Mouse (Mus musculus) limb, embryonic 11.5 days (tissue): ENCODE data around the gene AA986860. TPM values are rescaled to one million over a fixed set of nuclear protein-coding genes. Genes with fewer than 3 reads are reported as not detected.

Source experiments
- ATAC-seq: fragments of 200-750 bp; cut with Nextera tagmentation; 2 replicates; pipeline ENCODE4 v1.8.0; 2017; ENCODE audit warnings: low read depth; ENCODE audit not compliant: insufficient number of reproducible peaks, low FRiP score, low TSS enrichment
- DNase-seq: peaks from one replicate; pipeline ENCODE4 v3.0.0-alpha.2; 2015; ENCODE audit warnings: low spot score
- H3K27ac ChIP-seq: fragments of 300-500 bp; sonication (generic); replicated peaks from 2 replicates; pipeline ENCODE4 v1.5.1; 2014; ENCODE audit warnings: low read depth, mild to moderate bottlenecking, low read length
- H3K27me3 ChIP-seq: fragments of 300-500 bp; sonication (generic); 2 replicates; pipeline ENCODE4 v1.6.1; 2014; ENCODE audit warnings: mild to moderate bottlenecking, low read length, mixed read lengths; ENCODE audit not compliant: control insufficient read depth, insufficient read depth
- H3K36me3 ChIP-seq: fragments of 300-500 bp; sonication (generic); 2 replicates; pipeline ENCODE4 v1.6.1; 2014; ENCODE audit warnings: mild to moderate bottlenecking, low read length, moderate library complexity, mixed read lengths; ENCODE audit not compliant: control insufficient read depth, insufficient read depth
- H3K4me1 ChIP-seq: fragments of 300-500 bp; sonication (generic); 2 replicates; pipeline ENCODE4 v1.6.1; 2014; ENCODE audit warnings: low read length, mixed read lengths; ENCODE audit not compliant: control insufficient read depth, insufficient read depth
- H3K4me2 ChIP-seq: fragments of 300-500 bp; sonication (generic); 2 replicates; pipeline ENCODE4 v1.6.1; 2014; ENCODE audit warnings: low read depth, mild to moderate bottlenecking, moderate library complexity; ENCODE audit not compliant: severe bottlenecking
- H3K4me3 ChIP-seq: fragments of 300-500 bp; sonication (generic); 2 replicates; pipeline ENCODE4 v1.5.1; 2014; ENCODE audit warnings: low read depth, low read length
- H3K9ac ChIP-seq: fragments of 300-500 bp; sonication (generic); 2 replicates; pipeline ENCODE4 v1.6.1; 2014; ENCODE audit warnings: mild to moderate bottlenecking, low read length
- H3K9me3 ChIP-seq: fragments of 300-500 bp; sonication (generic); 2 replicates; pipeline ENCODE4 v1.6.1; 2016; ENCODE audit warnings: low read length; ENCODE audit not compliant: control insufficient read depth
- WGBS: fragments of 180-500 bp; shearing (Covaris S2); extraction: QIAGEN DNeasy Blood & Tissue Kit; methylation state at CpG from one replicate; pipeline ENCODE4 v1.1.7; 2014; 5-methylcytosine and 5-hydroxymethylcytosine counted together
- polyA plus RNA-seq: library from polyadenylated mRNA; unstranded; fragments of >200 nt; fragmentation: Nextera tagmentation; extraction: Ambion mirVana; gene quantifications from 2 replicates; pipeline ENCODE4 v1.2.1, GENCODE M21; 2014

Gene AA986860
- polyA plus RNA-seq: 0.34 and 0.59 TPM in 2 replicates

DNA sequence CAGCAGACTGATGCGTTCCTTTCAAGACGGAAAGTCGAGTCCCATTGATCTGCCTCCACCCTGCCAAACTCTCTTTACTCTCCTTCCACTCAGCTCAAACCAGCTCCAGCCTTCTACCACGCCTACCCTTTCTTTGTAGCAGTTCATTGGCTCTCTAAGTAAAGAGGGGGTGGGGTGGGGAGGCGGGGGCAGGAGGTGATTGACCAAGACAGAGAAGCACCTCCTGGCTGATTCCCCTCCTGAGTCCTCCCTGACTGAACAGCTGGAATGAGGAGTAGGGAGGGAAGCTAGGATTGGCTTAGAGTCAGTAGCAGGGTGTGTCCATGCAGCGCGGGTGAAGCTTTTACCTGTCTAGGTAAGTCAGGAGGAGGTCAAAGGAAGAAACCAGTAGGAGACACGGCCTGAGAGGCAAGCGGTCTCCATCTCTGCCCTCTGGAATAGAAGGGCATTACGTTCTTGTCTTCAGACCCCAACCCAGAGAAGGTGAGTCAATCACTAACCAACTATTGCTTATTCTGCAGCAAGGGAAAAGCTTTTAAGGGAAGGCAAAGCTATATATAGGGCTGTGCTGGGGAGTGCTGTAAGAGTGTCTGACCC is at the start of gene AA986860:
Gene AA986860, plus strand, starts transcription at position 236 of the 597 bp plus-strand sequence.
- DNase-seq (peak; percentile 26), ATAC-seq (peak; percentile 60)
- no peaks in the 10 kb centered on the region for H3K36me3 ChIP-seq
- no peaks in the 10 kb centered on the region for H3K4me1 ChIP-seq
- no peak within 1 kb of the TSS for H3K9ac ChIP-seq
- no peaks in the 10 kb centered on the region for H3K27me3 ChIP-seq
- H3K4me3 ChIP-seq: no peak within 1 kb of the TSS
- H3K27ac ChIP-seq: no peak within 1 kb of the TSS
- H3K9me3 ChIP-seq: no peaks in the 10 kb centered on the region
- H3K4me2 ChIP-seq: no peak within 1 kb of the TSS
- WGBS: 4% methylated on average over 10 of the region's 10 CpGs

DNA sequence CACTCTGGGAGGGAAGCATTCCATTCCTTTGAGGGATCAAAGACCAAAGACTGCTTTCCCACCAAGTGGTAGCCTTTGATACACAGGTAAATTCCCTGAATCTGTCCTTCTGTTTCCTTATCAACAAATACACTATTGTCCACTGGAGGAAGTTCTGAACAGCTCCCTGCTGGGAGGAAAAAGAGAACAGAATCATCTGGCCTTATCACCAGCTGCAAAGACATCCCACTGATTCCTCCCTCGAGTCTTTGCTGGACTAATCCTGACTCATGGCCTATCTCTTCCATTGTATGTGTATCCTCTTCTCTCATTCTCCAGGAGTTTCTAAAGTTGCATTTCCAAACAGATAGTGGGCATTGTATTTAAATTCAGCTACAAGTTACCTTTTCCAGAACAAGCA is 47.9 kb upstream of the AA986860 start:
- H3K9ac ChIP-seq: no peak overlapping the region
- no peak for ATAC-seq
- no peak overlapping the region for H3K4me2 ChIP-seq
- no peaks in the 10 kb centered on the region for H3K27me3 ChIP-seq
- no peaks in the 10 kb centered on the region for H3K36me3 ChIP-seq
- 79% methylated on average over 1 of the region's 1 CpGs for WGBS
- no peak overlapping the region for H3K4me3 ChIP-seq
- no peak for DNase-seq
- no peaks in the 10 kb centered on the region for H3K9me3 ChIP-seq
- H3K27ac ChIP-seq: no peak overlapping the region
- H3K4me1 ChIP-seq: 0 out of 2 replicates have a peak, but pooled peaks cover 3% of the 10 kb centered on the region

DNA sequence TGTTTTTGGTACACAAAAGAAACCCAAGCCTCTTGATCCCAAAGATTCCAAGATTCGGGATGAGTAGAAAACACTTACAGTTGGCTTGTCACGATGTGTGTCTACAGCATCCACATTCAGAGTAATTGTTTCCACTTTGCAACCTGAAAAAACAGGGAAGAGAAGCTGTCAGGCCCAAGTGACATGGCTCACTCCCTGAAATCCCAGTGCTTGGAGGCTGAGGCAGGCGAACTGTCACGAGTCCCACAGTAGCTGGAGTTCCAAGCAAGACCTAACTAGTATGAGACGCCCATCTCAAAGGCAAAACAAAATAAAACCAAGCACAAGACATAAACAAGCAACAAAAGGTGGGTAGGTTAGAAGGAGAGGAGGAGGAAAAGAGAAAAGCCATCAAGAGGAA is 33.2 kb upstream of the AA986860 start:
- Histone ChIP-seq H3K27me3 (no peaks in the 10 kb centered on the region), H3K9ac (no peak overlapping the region), H3K36me3 (peaks cover 3% of the 10 kb centered on the region; the same call in 1 of the 2 replicates), H3K4me3 (no peak overlapping the region), H3K27ac (no peak overlapping the region), H3K4me1 (no peaks in the 10 kb centered on the region), H3K9me3 (no peaks in the 10 kb centered on the region), H3K4me2 (no peak overlapping the region)
- DNase-seq: no peak
- WGBS: 87% methylated on average over 5 of the region's 5 CpGs
- no peak for ATAC-seq

DNA sequence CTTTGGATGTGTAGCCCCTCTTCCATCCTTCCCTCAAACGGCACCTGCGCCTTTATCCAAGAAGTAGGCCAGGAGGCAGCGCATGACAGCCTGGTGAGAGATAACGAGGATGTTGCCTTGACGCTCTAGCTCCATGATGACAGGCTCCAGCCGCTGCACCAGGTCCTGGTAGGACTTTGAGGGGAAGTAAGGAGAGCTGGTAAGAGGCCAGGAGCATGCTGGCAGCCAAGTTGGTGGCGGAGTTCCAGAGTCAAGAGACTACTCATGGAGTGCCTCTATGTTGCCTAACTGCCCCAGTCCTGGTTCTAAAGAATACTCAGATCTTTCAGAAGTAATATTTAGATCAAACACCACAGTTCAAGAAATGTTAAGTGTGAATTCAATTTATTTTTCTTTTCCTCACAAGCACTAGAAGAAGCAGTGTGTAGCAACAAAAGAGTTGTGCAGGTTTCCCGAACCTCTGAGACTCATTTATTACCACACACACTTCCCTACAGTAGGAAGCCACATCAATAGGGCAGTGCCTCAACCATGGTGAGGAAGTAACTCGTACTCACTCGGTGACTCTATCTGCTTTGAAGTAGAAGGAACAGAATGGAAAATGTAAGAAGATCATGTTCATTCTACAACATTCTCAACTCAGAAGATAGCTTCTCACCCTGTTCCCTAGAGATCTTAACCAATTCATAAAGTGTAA is 31.7 kb upstream of the AA986860 start:
- Histone ChIP-seq H3K9ac (no peak overlapping the region), H3K4me2 (no peak overlapping the region), H3K4me3 (no peak overlapping the region), H3K36me3 (peaks cover 3% of the 10 kb centered on the region; the same call in 1 of the 2 replicates), H3K4me1 (no peaks in the 10 kb centered on the region), H3K27ac (no peak overlapping the region), H3K9me3 (no peaks in the 10 kb centered on the region), H3K27me3 (no peaks in the 10 kb centered on the region)
- ATAC-seq: no peak
- WGBS: 90% methylated on average over 10 of the region's 10 CpGs
- no peak for DNase-seq

DNA sequence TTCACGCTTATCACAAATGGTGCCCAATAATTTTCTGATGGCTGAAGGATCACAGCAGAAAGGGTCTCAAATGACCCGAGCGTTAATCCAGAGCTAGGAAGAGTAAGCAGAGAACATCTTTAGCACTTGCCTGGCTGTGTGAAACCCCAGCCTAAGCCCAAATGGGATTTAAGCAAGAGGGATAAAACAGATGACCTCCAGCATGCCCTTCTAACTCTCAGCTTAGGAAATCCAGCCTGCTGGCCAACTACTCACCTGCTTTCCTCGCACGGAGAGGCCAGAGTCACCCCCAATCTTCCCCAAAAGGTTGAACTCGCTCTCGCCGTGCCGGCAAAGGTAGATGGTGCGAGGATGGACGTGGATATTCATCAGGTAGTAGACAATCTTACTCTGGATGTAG is 29.8 kb upstream of the AA986860 start:
- DNase-seq (no peak), ATAC-seq (no peak)
- Histone ChIP-seq H3K9me3 (no peaks in the 10 kb centered on the region), H3K4me1 (no peaks in the 10 kb centered on the region), H3K4me3 (no peak overlapping the region), H3K9ac (no peak overlapping the region), H3K27ac (no peak overlapping the region), H3K4me2 (no peak overlapping the region), H3K36me3 (peaks cover 3% of the 10 kb centered on the region; the same call in 1 of the 2 replicates), H3K27me3 (no peaks in the 10 kb centered on the region)
- WGBS: 93% methylated on average over 11 of the region's 11 CpGs

DNA sequence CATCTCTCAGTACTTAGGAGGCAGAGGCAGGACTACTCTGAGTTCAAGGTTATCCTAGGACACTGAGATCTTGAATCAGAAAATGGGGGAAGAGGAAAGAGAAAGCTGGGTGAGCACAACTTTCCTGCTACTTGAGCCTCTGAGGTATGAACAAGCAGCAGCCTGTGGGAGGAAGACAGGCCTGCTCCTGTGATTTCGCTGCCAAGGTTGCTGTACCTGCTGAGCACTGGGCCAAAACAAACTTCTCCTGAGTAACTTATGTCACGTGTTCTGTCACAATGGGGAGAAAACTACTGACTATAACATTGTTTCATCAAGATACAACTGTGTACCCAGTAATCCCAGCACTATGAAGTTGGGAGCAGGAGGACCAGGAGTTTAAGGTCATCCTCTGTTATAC is 28.2 kb upstream of the AA986860 start:
- H3K9me3 ChIP-seq: no peaks in the 10 kb centered on the region
- H3K4me3 ChIP-seq: no peak overlapping the region
- WGBS: 80% methylated on average over 2 of the region's 2 CpGs
- no peaks in the 10 kb centered on the region for H3K4me1 ChIP-seq
- no peak for DNase-seq
- H3K4me2 ChIP-seq: no peak overlapping the region
- no peaks in the 10 kb centered on the region for H3K27me3 ChIP-seq
- ATAC-seq: no peak
- H3K27ac ChIP-seq: no peak overlapping the region
- H3K36me3 ChIP-seq: peaks cover 3% of the 10 kb centered on the region; the same call in 1 of the 2 replicates
- no peak overlapping the region for H3K9ac ChIP-seq

DNA sequence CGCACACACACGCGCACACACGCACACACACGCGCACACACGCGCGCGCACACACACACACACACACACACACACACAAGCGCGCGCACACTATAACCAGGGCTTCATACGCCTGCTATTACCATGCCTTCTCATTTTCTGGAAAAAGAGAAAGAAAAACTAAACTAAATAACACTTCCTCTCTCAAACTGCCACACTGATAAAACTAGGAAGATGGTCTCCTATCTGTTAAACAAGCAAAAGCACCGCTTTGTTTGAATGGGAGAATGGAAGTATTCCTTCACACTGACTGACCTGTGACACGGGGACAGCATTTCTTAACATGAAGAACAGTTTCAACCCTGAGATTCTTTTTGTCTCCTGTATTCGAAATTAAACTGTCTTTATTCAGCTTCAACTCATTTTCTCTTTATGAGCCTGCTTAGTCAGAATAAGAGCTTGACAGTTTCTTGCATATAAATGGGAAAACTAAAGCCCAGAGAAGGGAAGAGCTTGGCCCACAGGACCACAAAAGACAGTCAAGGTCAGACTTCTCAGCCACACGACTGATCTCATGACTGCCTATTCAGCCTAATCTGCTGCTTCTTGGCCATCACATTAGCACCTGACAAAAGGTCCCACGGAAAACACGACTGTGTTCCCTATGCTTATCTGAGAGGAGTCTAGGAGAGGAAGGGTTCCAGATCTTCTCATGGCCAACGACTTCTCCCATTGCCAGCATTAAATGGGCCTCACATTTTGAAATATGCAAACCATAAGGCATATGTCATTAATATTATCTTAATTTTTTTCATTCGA is 21.3 kb upstream of the AA986860 start:
- H3K4me2 ChIP-seq: no peak overlapping the region
- H3K27ac ChIP-seq: no peak overlapping the region
- no peak overlapping the region for H3K9ac ChIP-seq
- DNase-seq (no peak), ATAC-seq (no peak)
- no peaks in the 10 kb centered on the region for H3K9me3 ChIP-seq
- no peaks in the 10 kb centered on the region for H3K27me3 ChIP-seq
- no peaks in the 10 kb centered on the region for H3K36me3 ChIP-seq
- H3K4me3 ChIP-seq: no peak overlapping the region
- H3K4me1 ChIP-seq: no peaks in the 10 kb centered on the region
- WGBS: 89% methylated on average over 22 of the region's 22 CpGs

DNA sequence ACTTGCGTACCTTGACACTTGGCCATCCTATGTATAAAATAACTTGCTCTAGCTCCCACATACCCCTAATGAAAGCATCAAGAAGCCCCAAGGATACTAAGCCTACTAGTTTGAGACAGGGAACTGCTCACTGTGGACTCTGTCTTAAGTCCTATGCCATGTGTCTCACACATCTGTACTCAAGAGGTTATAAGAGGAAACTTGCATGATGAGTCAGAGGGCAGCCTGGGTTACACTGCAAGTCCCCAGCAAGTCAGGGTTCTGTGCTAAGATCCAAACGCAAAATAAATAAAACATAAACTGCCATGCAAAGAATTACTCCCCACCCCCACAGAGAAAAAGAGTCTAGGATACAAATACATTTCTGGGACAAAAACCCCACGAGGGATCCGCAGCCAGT is 17.7 kb upstream of the AA986860 start:
- Histone ChIP-seq H3K9me3 (no peaks in the 10 kb centered on the region), H3K27ac (no peak overlapping the region), H3K4me3 (no peak overlapping the region), H3K4me1 (peaks cover 2% of the 10 kb centered on the region; the same call in 1 of the 2 replicates), H3K36me3 (no peaks in the 10 kb centered on the region), H3K9ac (no peak overlapping the region), H3K27me3 (no peaks in the 10 kb centered on the region), H3K4me2 (no peak overlapping the region)
- whole genome bisulfite sequencing: 88% methylated on average over 4 of the region's 4 CpGs
- no peak for DNase-seq
- ATAC-seq: no peak
